Mouse (Mus musculus) brain, embryonic 14.5 days (tissue): ENCODE results near the gene Cnih3. TPM values are rescaled to one million over a fixed set of nuclear protein-coding genes. Genes with fewer than 3 reads are reported as not detected.

Source experiments
- DNase-seq: peaks from one replicate; pipeline ENCODE4 v3.0.0-alpha.2; 2011; ENCODE audit warnings: low read depth
- CTCF ChIP-seq: fragments of 200-500 bp; IDR thresholded peaks from 2 replicates; pipeline ENCODE4 v1.5.1; 2012; ENCODE audit warnings: inconsistent platforms, mild to moderate bottlenecking, moderate library complexity, borderline replicate concordance; ENCODE audit not compliant: insufficient read depth, insufficient read length; ENCODE audit errors: extremely low read depth
- POLR2A ChIP-seq: fragments of 200-500 bp; IDR thresholded peaks from 2 replicates; pipeline ENCODE4 v1.6.1; 2012; ENCODE audit warnings: mild to moderate bottlenecking, inconsistent platforms, borderline replicate concordance; ENCODE audit not compliant: poor library complexity, insufficient read depth, insufficient read length, severe bottlenecking; ENCODE audit errors: extremely low read depth
- polyA plus RNA-seq: library from polyadenylated mRNA; depleted of rRNA; stranded (reverse); fragments of >200 nt; gene quantifications from 2 replicates; pipeline ENCODE4 v1.2.3, GENCODE M21; 2012

Gene Cnih3
- polyA plus RNA-seq, 1 experiment: 6.7 TPM

- DNase-seq: peak; percentile 50
- no peak for TF ChIP-seq POLR2A
- no peak for TF ChIP-seq CTCF
Observed at GRCm38 (mm10) chr1:181353200-181354097, 1.0 kb downstream of the Cnih3 start.

- no peak for DNase-seq
- TF ChIP-seq CTCF (no peak), POLR2A (no peak)
Observed at GRCm38 (mm10) chr1:181355683-181356082, 3.3 kb downstream of the Cnih3 start.

- no peak for DNase-seq
- TF ChIP-seq POLR2A (no peak), CTCF (no peak)
Observed at GRCm38 (mm10) chr1:181357870-181358269, 5.4 kb downstream of the Cnih3 start.

GRCm38 (mm10) chr1:181358526-181358925, 6.1 kb downstream of the Cnih3 start:
- DNase-seq: no peak
- no peak for TF ChIP-seq CTCF
- TF ChIP-seq POLR2A: no peak

GRCm38 (mm10) chr1:181360732-181361131, 8.3 kb downstream of the Cnih3 start:
- no peak for DNase-seq
- TF ChIP-seq POLR2A (no peak), CTCF (no peak)

GRCm38 (mm10) chr1:181364025-181364424, 11.6 kb downstream of the Cnih3 start:
- DNase-seq: no peak

GRCm38 (mm10) chr1:181365376-181365775, 12.9 kb downstream of the Cnih3 start:
- TF ChIP-seq CTCF (no peak), POLR2A (no peak)
- DNase-seq: peak; percentile 55

More at GRCm38 (mm10) chr1:181364025-181364424, 11.6 kb downstream of the Cnih3 start:
- TF ChIP-seq POLR2A (no peak), CTCF (no peak)

GRCm38 (mm10) chr1:181368789-181369570, 16.6 kb downstream of the Cnih3 start:
- DNase-seq: peak; percentile 62
- no peak for TF ChIP-seq CTCF
- TF ChIP-seq POLR2A: no peak

- TF ChIP-seq CTCF: no peak
- TF ChIP-seq POLR2A: no peak
- peak; percentile 63 for DNase-seq
Observed at GRCm38 (mm10) chr1:181370370-181370769, 17.9 kb downstream of the Cnih3 start.

- TF ChIP-seq CTCF (no peak), POLR2A (no peak)
- no peak for DNase-seq
Observed at GRCm38 (mm10) chr1:181371226-181371625, 18.8 kb downstream of the Cnih3 start.

- TF ChIP-seq CTCF (no peak), POLR2A (no peak)
- no peak for DNase-seq
Observed at GRCm38 (mm10) chr1:181372306-181372705, 19.9 kb downstream of the Cnih3 start.

GRCm38 (mm10) chr1:181374627-181375374, 22.4 kb downstream of the Cnih3 start:
- TF ChIP-seq POLR2A (no peak), CTCF (no peak)
- no peak for DNase-seq
